Mouse (Mus musculus): Measurements from ENCODE around the gene Casp3.

- no peak for TF ChIP-seq CTCF (IDR thresholded peaks at IDR 0.05; ENCODE audit: control insufficient read depth, insufficient read depth, low read length)
- no peak for TF ChIP-seq POLR2A (IDR thresholded peaks at IDR 0.05; ENCODE audit: borderline replicate concordance, control insufficient read depth, low read depth, low read length)
Observed at GRCm38 (mm10) chr8:46606930-46607329, 10.2 kb upstream of the Casp3 start.
